Mouse (Mus musculus): Measurements from ENCODE around the gene Vip. TPM values are rescaled to one million over a fixed set of nuclear protein-coding genes. Genes with fewer than 3 reads are reported as not detected.

Gene Vip
- polyA plus RNA-seq, 1 experiment = 0.39 TPM

GRCm38 (mm10) chr10:5633672-5634200, 5.3 kb upstream of the Vip start:
- TF ChIP-seq CTCF (IDR thresholded peaks at IDR 0.05; ENCODE audit: low read depth, low read length) (no peak), EP300 (IDR thresholded peaks at IDR 0.05; ENCODE audit: insufficient read depth, low read depth, low read length) (no peak), POLR2A (IDR thresholded peaks at IDR 0.05; ENCODE audit: insufficient read depth, low read length) (no peak)
- H3K4me1 ChIP-seq (ENCODE audit: control insufficient read depth, insufficient read depth, low read length) = no peaks in the 10 kb centered on the region
- no peaks in the 10 kb centered on the region for H3K27me3 ChIP-seq (ENCODE audit: control insufficient read depth, insufficient read depth, low read length, poor library complexity, severe bottlenecking)
- H3K4me3 ChIP-seq (ENCODE audit: low read depth, low read length) = no peak overlapping the region
- no peak overlapping the region for H3K27ac ChIP-seq (ENCODE audit: insufficient read depth, low read length)
- H3K9me3 ChIP-seq (replicated peaks; ENCODE audit: control insufficient read depth, insufficient read depth, low read length, poor library complexity, severe bottlenecking) = no peaks in the 10 kb centered on the region
- no peaks in the 10 kb centered on the region for H3K36me3 ChIP-seq (ENCODE audit: control insufficient read depth, insufficient read depth, low read length, poor library complexity, severe bottlenecking)
- no peak overlapping the region for H3K9ac ChIP-seq (ENCODE audit: low read depth, poor library complexity, severe bottlenecking)

- H3K36me3 ChIP-seq (ENCODE audit: control insufficient read depth, insufficient read depth, low read length, poor library complexity, severe bottlenecking) = no peaks in the 10 kb centered on the region
- TF ChIP-seq POLR2A (IDR thresholded peaks at IDR 0.05; ENCODE audit: insufficient read depth, low read length) = no peak
- TF ChIP-seq CTCF (IDR thresholded peaks at IDR 0.05; ENCODE audit: low read depth, low read length) = no peak
- TF ChIP-seq EP300 (IDR thresholded peaks at IDR 0.05; ENCODE audit: insufficient read depth, low read depth, low read length) = no peak
- no peaks in the 10 kb centered on the region for H3K9me3 ChIP-seq (replicated peaks; ENCODE audit: control insufficient read depth, insufficient read depth, low read length, poor library complexity, severe bottlenecking)
- no peaks in the 10 kb centered on the region for H3K27me3 ChIP-seq (ENCODE audit: control insufficient read depth, insufficient read depth, low read length, poor library complexity, severe bottlenecking)
- no peak overlapping the region for H3K4me3 ChIP-seq (ENCODE audit: low read depth, low read length)
- H3K4me1 ChIP-seq (ENCODE audit: control insufficient read depth, insufficient read depth, low read length) = no peaks in the 10 kb centered on the region
- H3K9ac ChIP-seq (ENCODE audit: low read depth, poor library complexity, severe bottlenecking) = no peak overlapping the region
- H3K27ac ChIP-seq (ENCODE audit: insufficient read depth, low read length) = no peak overlapping the region
These were observed 4.7 kb upstream of the Vip start for GRCm38 (mm10) chr10:5634336-5634735.

GRCm38 (mm10) chr10:5637322-5637721, 1.7 kb upstream of the Vip start:
- Histone ChIP-seq H3K27ac (ENCODE audit: insufficient read depth, low read length) (no peak overlapping the region), H3K36me3 (ENCODE audit: control insufficient read depth, insufficient read depth, low read length, poor library complexity, severe bottlenecking) (no peaks in the 10 kb centered on the region), H3K9me3 (replicated peaks; ENCODE audit: control insufficient read depth, insufficient read depth, low read length, poor library complexity, severe bottlenecking) (no peaks in the 10 kb centered on the region), H3K4me3 (ENCODE audit: low read depth, low read length) (no peak overlapping the region), H3K4me1 (ENCODE audit: control insufficient read depth, insufficient read depth, low read length) (no peaks in the 10 kb centered on the region), H3K27me3 (ENCODE audit: control insufficient read depth, insufficient read depth, low read length, poor library complexity, severe bottlenecking) (no peaks in the 10 kb centered on the region; the same call in 1 of the 2 replicates), H3K9ac (ENCODE audit: low read depth, poor library complexity, severe bottlenecking) (no peak overlapping the region)
- TF ChIP-seq EP300 (IDR thresholded peaks at IDR 0.05; ENCODE audit: insufficient read depth, low read depth, low read length) = no peak
- TF ChIP-seq CTCF (IDR thresholded peaks at IDR 0.05; ENCODE audit: low read depth, low read length) = no peak
- TF ChIP-seq POLR2A (IDR thresholded peaks at IDR 0.05; ENCODE audit: insufficient read depth, low read length) = no peak

- Histone ChIP-seq H3K27ac (ENCODE audit: insufficient read depth, low read length) (no peak overlapping the region), H3K36me3 (ENCODE audit: control insufficient read depth, insufficient read depth, low read length, poor library complexity, severe bottlenecking) (no peaks in the 10 kb centered on the region), H3K4me3 (ENCODE audit: low read depth, low read length) (no peak overlapping the region), H3K9ac (ENCODE audit: low read depth, poor library complexity, severe bottlenecking) (no peak overlapping the region), H3K27me3 (ENCODE audit: control insufficient read depth, insufficient read depth, low read length, poor library complexity, severe bottlenecking) (no peaks in the 10 kb centered on the region), H3K4me1 (ENCODE audit: control insufficient read depth, insufficient read depth, low read length) (no peaks in the 10 kb centered on the region), H3K9me3 (replicated peaks; ENCODE audit: control insufficient read depth, insufficient read depth, low read length, poor library complexity, severe bottlenecking) (no peaks in the 10 kb centered on the region)
- TF ChIP-seq CTCF (IDR thresholded peaks at IDR 0.05; ENCODE audit: low read depth, low read length) (no peak), POLR2A (IDR thresholded peaks at IDR 0.05; ENCODE audit: insufficient read depth, low read length) (no peak), EP300 (IDR thresholded peaks at IDR 0.05; ENCODE audit: insufficient read depth, low read depth, low read length) (no peak)
These were observed 42.3 kb downstream of the Vip start for GRCm38 (mm10) chr10:5681275-5681674.

- TF ChIP-seq EP300 (IDR thresholded peaks at IDR 0.05; ENCODE audit: insufficient read depth, low read depth, low read length) = no peak
- no peak for TF ChIP-seq CTCF (IDR thresholded peaks at IDR 0.05; ENCODE audit: low read depth, low read length)
- no peak for TF ChIP-seq POLR2A (IDR thresholded peaks at IDR 0.05; ENCODE audit: insufficient read depth, low read length)
These were observed 46.6 kb downstream of the Vip start for GRCm38 (mm10) chr10:5685608-5686007.

GRCm38 (mm10) chr10:5694351-5694750, 55.3 kb downstream of the Vip start:
- no peak overlapping the region for H3K9ac ChIP-seq (ENCODE audit: low read depth, poor library complexity, severe bottlenecking)
- H3K27me3 ChIP-seq (ENCODE audit: control insufficient read depth, insufficient read depth, low read length, poor library complexity, severe bottlenecking) = no peaks in the 10 kb centered on the region
- no peak overlapping the region for H3K4me3 ChIP-seq (ENCODE audit: low read depth, low read length)
- H3K27ac ChIP-seq (ENCODE audit: insufficient read depth, low read length) = no peak overlapping the region
- no peaks in the 10 kb centered on the region for H3K9me3 ChIP-seq (replicated peaks; ENCODE audit: control insufficient read depth, insufficient read depth, low read length, poor library complexity, severe bottlenecking)
- no peaks in the 10 kb centered on the region for H3K36me3 ChIP-seq (ENCODE audit: control insufficient read depth, insufficient read depth, low read length, poor library complexity, severe bottlenecking)
- TF ChIP-seq POLR2A (IDR thresholded peaks at IDR 0.05; ENCODE audit: insufficient read depth, low read length) = no peak
- no peak for TF ChIP-seq EP300 (IDR thresholded peaks at IDR 0.05; ENCODE audit: insufficient read depth, low read depth, low read length)
- no peak for TF ChIP-seq CTCF (IDR thresholded peaks at IDR 0.05; ENCODE audit: low read depth, low read length)
- H3K4me1 ChIP-seq (ENCODE audit: control insufficient read depth, insufficient read depth, low read length) = no peaks in the 10 kb centered on the region

More at GRCm38 (mm10) chr10:5685608-5686007, 46.6 kb downstream of the Vip start:
- Histone ChIP-seq H3K4me3 (ENCODE audit: low read depth, low read length) (no peak overlapping the region), H3K4me1 (ENCODE audit: control insufficient read depth, insufficient read depth, low read length) (no peaks in the 10 kb centered on the region), H3K9ac (ENCODE audit: low read depth, poor library complexity, severe bottlenecking) (no peak overlapping the region), H3K27me3 (ENCODE audit: control insufficient read depth, insufficient read depth, low read length, poor library complexity, severe bottlenecking) (no peaks in the 10 kb centered on the region), H3K36me3 (ENCODE audit: control insufficient read depth, insufficient read depth, low read length, poor library complexity, severe bottlenecking) (no peaks in the 10 kb centered on the region), H3K9me3 (replicated peaks; ENCODE audit: control insufficient read depth, insufficient read depth, low read length, poor library complexity, severe bottlenecking) (no peaks in the 10 kb centered on the region), H3K27ac (ENCODE audit: insufficient read depth, low read length) (no peak overlapping the region)

Other genes starting within 250 kb of the Vip start
- 2.2 and 3.2 TPM in 2 replicates for gene Syne1, start 87.7 kb upstream of the Vip start, polyA plus RNA-seq (2011; ENCODE audit: insufficient read depth, insufficient read length, low read depth, missing spikeins)
- not detected in 2 replicates for gene Myct1, start 45.4 kb upstream of the Vip start, polyA plus RNA-seq (2011; ENCODE audit: insufficient read depth, insufficient read length, low read depth, missing spikeins)
- gene Fbxo5, start 166.4 kb downstream of the Vip start, polyA plus RNA-seq (2011; ENCODE audit: insufficient read depth, insufficient read length, low read depth, missing spikeins) = 82.6 and 90.1 TPM in 2 replicates
- 11.2 and 12.0 TPM in 2 replicates for gene Mtrf1l, start 184.7 kb downstream of the Vip start, polyA plus RNA-seq (2011; ENCODE audit: insufficient read depth, insufficient read length, low read depth, missing spikeins)

Measured in ES-Bruce4 (cell line).